Mouse (Mus musculus): ENCODE measurements at regions not wholly inside any gene's neighbourhood (a gene's known extent, or its start where the extent isn't known, plus 50 kb on each side); places are given as distances from the start of the nearest gene placed in this dataset.

- ATAC-seq (ENCODE audit: low TSS enrichment) = no peak
Observed at GRCm38 (mm10) chr13:72803374-72803773, 174.8 kb downstream of the Irx2 start.

GRCm38 (mm10) chr13:72809226-72809625 is 180.6 kb downstream of the Irx2 start:
- no peak for ATAC-seq (ENCODE audit: low TSS enrichment)

- no peak for ATAC-seq (ENCODE audit: low TSS enrichment)
Observed at GRCm38 (mm10) chr13:72810626-72811025, 182.0 kb downstream of the Irx2 start.

GRCm38 (mm10) chr13:72814616-72815015 is 186.0 kb downstream of the Irx2 start:
- ATAC-seq (ENCODE audit: low TSS enrichment) = no peak

GRCm38 (mm10) chr13:72815236-72815932 is 186.8 kb downstream of the Irx2 start:
- ATAC-seq (ENCODE audit: low TSS enrichment) = no peak

- ATAC-seq (ENCODE audit: low TSS enrichment) = no peak
Observed at GRCm38 (mm10) chr13:72815933-72816553, 187.4 kb downstream of the Irx2 start.

- no peak for ATAC-seq (ENCODE audit: low TSS enrichment)
Observed at GRCm38 (mm10) chr13:72816856-72817255, 188.2 kb downstream of the Irx2 start.

GRCm38 (mm10) chr13:72817521-72817920 is 188.9 kb downstream of the Irx2 start:
- ATAC-seq (ENCODE audit: low TSS enrichment) = no peak

GRCm38 (mm10) chr13:72817930-72818329 is 189.3 kb downstream of the Irx2 start:
- no peak for ATAC-seq (ENCODE audit: low TSS enrichment)

- ATAC-seq (ENCODE audit: low TSS enrichment) = no peak
Observed at GRCm38 (mm10) chr13:72826613-72827012, 198.0 kb downstream of the Irx2 start.

GRCm38 (mm10) chr13:72829331-72829730 is 200.7 kb downstream of the Irx2 start:
- no peak for ATAC-seq (ENCODE audit: low TSS enrichment)

- no peak for ATAC-seq (ENCODE audit: low TSS enrichment)
Observed at GRCm38 (mm10) chr13:72833326-72833725, 204.7 kb downstream of the Irx2 start.

GRCm38 (mm10) chr13:72837016-72837415 is 208.4 kb downstream of the Irx2 start:
- no peak for ATAC-seq (ENCODE audit: low TSS enrichment)

GRCm38 (mm10) chr13:72848097-72848496 is 219.5 kb downstream of the Irx2 start:
- no peak for ATAC-seq (ENCODE audit: low TSS enrichment)

- ATAC-seq (ENCODE audit: low TSS enrichment) = no peak
Observed at GRCm38 (mm10) chr13:72849841-72850240, 221.2 kb downstream of the Irx2 start.

- ATAC-seq (ENCODE audit: low TSS enrichment) = no peak
Observed at GRCm38 (mm10) chr13:72852896-72853295, 224.3 kb downstream of the Irx2 start.

- ATAC-seq (ENCODE audit: low TSS enrichment) = no peak
Observed at GRCm38 (mm10) chr13:72875921-72876320, 247.3 kb downstream of the Irx2 start.

- no peak for ATAC-seq (ENCODE audit: low TSS enrichment)
Observed at GRCm38 (mm10) chr13:72894982-72895381, 266.4 kb downstream of the Irx2 start.

- no peak for ATAC-seq (ENCODE audit: low TSS enrichment)
Observed at GRCm38 (mm10) chr13:72902576-72902975, 274.0 kb downstream of the Irx2 start.

- no peak for ATAC-seq (ENCODE audit: low TSS enrichment)
Observed at GRCm38 (mm10) chr13:72918895-72919294, 290.3 kb downstream of the Irx2 start.

GRCm38 (mm10) chr13:72920368-72920767 is 291.7 kb downstream of the Irx2 start:
- no peak for ATAC-seq (ENCODE audit: low TSS enrichment)

- no peak for ATAC-seq (ENCODE audit: low TSS enrichment)
Observed at GRCm38 (mm10) chr13:72924560-72925135, 296.0 kb downstream of the Irx2 start.

- ATAC-seq (ENCODE audit: low TSS enrichment) = no peak
Observed at GRCm38 (mm10) chr13:72937246-72937645, 308.6 kb downstream of the Irx2 start.

Measured in frontal cortex, adult (tissue).